Mouse (Mus musculus) CH12.LX (cell line): ENCODE measurements around the gene Tnfrsf26.
"Not testable (repeated sequence)": the region's sequence is repeated elsewhere in the genome, so short reads cannot be mapped to it uniquely, and the experiment has no call there.

Experiments used
- CHD1 ChIP-seq: IDR thresholded peaks from 2 replicates; pipeline ENCODE4 v1.6.1; 2012; ENCODE audit warnings: low read depth, low read length, improper control_type of control experiment, inconsistent platforms
- CTCF ChIP-seq, 2 experiments: IDR thresholded peaks in 1 of 2; conservative IDR thresholded peaks in 1 of 2; 2 replicates each; pipeline ENCODE4 v1.5.1; 2011 to 2012; ENCODE audit warnings: low read depth in 2 of 2, low read length in 2 of 2, improper control_type of control experiment in 1 of 2, inconsistent platforms in 1 of 2, mild to moderate bottlenecking in 1 of 2, moderate library complexity in 1 of 2
- E2F4 ChIP-seq: IDR thresholded peaks from 2 replicates; pipeline ENCODE4 v1.6.1; 2011; ENCODE audit warnings: low read depth, low read length, improper control_type of control experiment; ENCODE audit not compliant: insufficient replicate concordance
- EP300 ChIP-seq: IDR thresholded peaks from 2 replicates; pipeline ENCODE4 v1.6.1; 2011; ENCODE audit warnings: low read length, improper control_type of control experiment
- IRF4 ChIP-seq: IDR thresholded peaks from 2 replicates; pipeline ENCODE4 v1.6.1; 2014; ENCODE audit warnings: low read depth, mild to moderate bottlenecking, inconsistent platforms, low read length, improper control_type of control experiment
- MEF2A ChIP-seq: IDR thresholded peaks from 2 replicates; pipeline ENCODE4 v1.6.1; 2014; ENCODE audit warnings: low read depth, mild to moderate bottlenecking, inconsistent platforms, low read length, improper control_type of control experiment, borderline replicate concordance
- PAX5 ChIP-seq: IDR thresholded peaks from 2 replicates; pipeline ENCODE4 v1.6.1; 2012; ENCODE audit warnings: low read length, inconsistent platforms, mixed read lengths
- RAD21 ChIP-seq: IDR thresholded peaks from 2 replicates; pipeline ENCODE4 v1.6.1; 2011; ENCODE audit warnings: low read depth, mild to moderate bottlenecking, low read length, improper control_type of control experiment, moderate library complexity
- UBTF ChIP-seq: IDR thresholded peaks from 2 replicates; pipeline ENCODE4 v1.6.1; 2012; ENCODE audit warnings: low read depth, mild to moderate bottlenecking, inconsistent platforms, low read length, improper control_type of control experiment, moderate library complexity

DNA sequence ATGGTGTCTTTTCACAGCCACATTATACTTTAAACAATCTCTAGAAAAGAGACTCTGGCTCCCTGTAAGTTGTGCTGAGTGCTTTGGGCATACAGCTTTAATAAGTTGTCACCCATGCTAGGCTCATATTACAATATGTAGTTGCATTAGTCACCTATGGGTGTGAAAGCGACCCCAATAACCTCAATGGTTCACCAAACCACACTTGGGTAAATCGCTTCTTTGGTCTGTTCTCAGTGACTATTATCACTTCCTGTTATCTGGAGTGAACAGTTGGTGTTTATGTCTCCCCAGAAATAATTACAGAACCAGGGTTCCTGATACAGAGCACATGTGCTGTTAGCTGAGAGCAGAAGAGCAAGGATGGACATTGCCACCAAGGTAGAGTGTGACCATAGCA lies 15.4 kb upstream of the Tnfrsf26 start:
- TF ChIP-seq CTCF (conservative IDR thresholded peaks at IDR 0.05 in 1 of 2, IDR thresholded peaks at IDR 0.05 in 1 of 2; ENCODE audit: low read depth in 2 of 2, low read length in 2 of 2); RAD21; IRF4; CHD1; MEF2A; UBTF; E2F4; EP300; PAX5: not testable (repeated sequence)
